Mouse (Mus musculus): ENCODE data around the gene Itpk1.

- no peak for TF ChIP-seq CTCF (IDR thresholded peaks at IDR 0.05; ENCODE audit: control insufficient read depth, insufficient read depth, insufficient read length)
- no peak for TF ChIP-seq MAX (IDR thresholded peaks at IDR 0.05)
- no peak for TF ChIP-seq USF1 (IDR thresholded peaks at IDR 0.05; ENCODE audit: low read depth)
- TF ChIP-seq MYOG (IDR thresholded peaks at IDR 0.05; ENCODE audit: control insufficient read depth, extremely low read depth, insufficient read length): no peak
- TF ChIP-seq MYOD1 (IDR thresholded peaks at IDR 0.05; ENCODE audit: control insufficient read depth, insufficient read length, low read depth): no peak
- TF ChIP-seq CEBPB (IDR thresholded peaks at IDR 0.05; ENCODE audit: low read depth): no peak
- no peak for TF ChIP-seq FOSL1 (IDR thresholded peaks at IDR 0.05; ENCODE audit: insufficient read depth, low read length, poor library complexity, severe bottlenecking)
Measured at GRCm38 (mm10) chr12:102681590-102681989, 23.1 kb downstream of the Itpk1 start.

All from C2C12 (cell line).